Mouse (Mus musculus): Measurements from ENCODE around the gene Zbtb20.

DNA sequence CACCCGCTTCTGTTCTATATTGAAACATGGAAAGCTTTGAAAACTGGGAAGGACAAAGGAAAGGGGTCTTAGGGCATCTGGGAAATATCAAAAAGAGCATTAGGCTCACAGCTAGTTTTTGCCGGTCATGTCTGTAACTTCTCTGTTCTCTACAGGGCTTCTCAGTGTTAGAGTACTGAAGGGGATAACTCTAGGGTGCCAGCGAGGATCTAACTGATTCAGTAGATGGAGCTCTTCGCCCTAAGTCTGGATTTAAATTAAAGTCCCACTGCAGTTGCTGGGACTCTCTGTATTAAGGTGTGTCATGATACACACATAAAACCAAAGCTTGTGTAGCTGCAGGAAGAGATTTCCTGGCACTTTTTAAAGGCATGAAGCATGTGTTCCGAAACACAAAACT lies 634.8 kb downstream of the Zbtb20 start:
- TF ChIP-seq CTCF (IDR thresholded peaks at IDR 0.05; ENCODE audit: low read depth) (no peak), EP300 (IDR thresholded peaks at IDR 0.05; ENCODE audit: low read depth) (no peak)

All from heart, postnatal 0 days (tissue).